Mouse (Mus musculus) bone marrow macrophage, adult 2 months (primary cell): ENCODE data around the gene Gramd4.

Experiments
- CTCF ChIP-seq: IDR thresholded peaks from 2 replicates; pipeline ENCODE4 v1.5.1; 2012; ENCODE audit warnings: low read depth, mild to moderate bottlenecking, low read length, moderate library complexity
- POLR2A ChIP-seq: IDR thresholded peaks from 2 replicates; pipeline ENCODE4 v1.6.1; 2012; ENCODE audit warnings: mild to moderate bottlenecking, low read depth, low read length, borderline replicate concordance

DNA sequence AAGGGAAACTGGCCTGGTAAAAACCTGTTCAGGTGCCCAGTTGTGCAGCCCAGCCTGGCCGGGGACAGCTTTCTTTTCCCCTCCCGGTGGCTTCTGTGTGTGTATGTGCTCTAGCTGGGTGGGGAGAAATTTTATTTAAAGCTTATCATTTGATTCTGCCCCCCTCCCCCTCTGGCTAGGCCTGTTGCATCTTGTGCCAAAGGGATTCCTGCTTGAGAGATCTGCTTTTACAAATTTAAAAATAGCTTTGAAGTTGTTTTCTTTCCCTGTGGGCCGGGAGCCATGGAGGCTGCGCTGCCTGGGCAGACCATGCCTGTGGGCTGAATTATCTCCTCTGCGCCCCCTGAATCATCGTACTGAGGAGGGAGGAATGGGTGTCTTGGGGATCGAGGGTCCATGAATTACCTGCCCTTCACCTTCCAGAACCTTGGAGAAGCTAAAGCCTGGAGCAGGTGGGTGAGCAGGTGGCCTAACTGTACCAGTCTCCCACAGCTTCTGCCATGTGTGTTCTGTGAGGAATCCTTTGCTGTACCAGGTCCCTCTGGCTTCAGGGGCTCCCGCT is 52.2 kb downstream of the Gramd4 start:
- no peak for TF ChIP-seq CTCF
- no peak for TF ChIP-seq POLR2A
